Mouse (Mus musculus) spleen, adult 2 months (tissue): ENCODE data around the gene Manbal. TPM values are rescaled to one million over a fixed set of nuclear protein-coding genes. Genes with fewer than 3 reads are reported as not detected.

Experiments used
- DNase-seq, 2 experiments: peaks; one replicate each; pipeline versions ENCODE4 v3.0.0 to v3.0.0-alpha.2; 2012 to 2021; ENCODE audit warnings: low spot score in 2 of 2, low read depth in 1 of 2
- H3K27ac ChIP-seq: fragments of 200-500 bp; 2 replicates; pipeline ENCODE4 v1.5.1; 2012; ENCODE audit warnings: low read length, inconsistent platforms; ENCODE audit not compliant: insufficient read depth
- H3K27me3 ChIP-seq: fragments of 200-500 bp; 2 replicates; pipeline ENCODE4 v1.6.1; 2012; ENCODE audit warnings: mild to moderate bottlenecking, moderate library complexity, low read length, inconsistent platforms; ENCODE audit not compliant: control insufficient read depth, insufficient read depth
- H3K36me3 ChIP-seq: fragments of 200-500 bp; 2 replicates; pipeline ENCODE4 v1.6.1; 2012; ENCODE audit warnings: mild to moderate bottlenecking, low read length, inconsistent platforms; ENCODE audit not compliant: control insufficient read depth, insufficient read depth
- H3K4me1 ChIP-seq: fragments of 200-500 bp; 2 replicates; pipeline ENCODE4 v1.6.1; 2011; ENCODE audit warnings: inconsistent platforms; ENCODE audit not compliant: control insufficient read depth, insufficient read depth, insufficient read length
- H3K4me3 ChIP-seq: fragments of 200-500 bp; 2 replicates; pipeline ENCODE4 v1.5.1; 2011; ENCODE audit warnings: mild to moderate bottlenecking, inconsistent platforms; ENCODE audit not compliant: insufficient read depth, insufficient read length; ENCODE audit errors: extremely low read depth
- CTCF ChIP-seq: fragments of 200-500 bp; IDR thresholded peaks from 2 replicates; pipeline ENCODE4 v1.5.1; 2011; ENCODE audit warnings: mild to moderate bottlenecking, inconsistent platforms; ENCODE audit not compliant: insufficient read depth, insufficient read length, insufficient replicate concordance; ENCODE audit errors: extremely low read depth
- POLR2A ChIP-seq: fragments of 200-500 bp; IDR thresholded peaks from 2 replicates; pipeline ENCODE4 v1.6.1; 2011; ENCODE audit warnings: low read depth, low read length, inconsistent platforms
- WGBS: fragments of 180-500 bp; shearing (Covaris S2); methylation state at CpG from one replicate; pipeline ENCODE4 v1.1.7; 2018; 5-methylcytosine and 5-hydroxymethylcytosine counted together
- polyA plus RNA-seq: library from polyadenylated mRNA; depleted of rRNA; stranded (reverse); fragments of >200 nt; gene quantifications from 2 replicates; pipeline ENCODE4 v1.2.3, GENCODE M21; 2012

Manbal gene
- polyA plus RNA-seq, 1 experiment = 54.8 TPM

DNA sequence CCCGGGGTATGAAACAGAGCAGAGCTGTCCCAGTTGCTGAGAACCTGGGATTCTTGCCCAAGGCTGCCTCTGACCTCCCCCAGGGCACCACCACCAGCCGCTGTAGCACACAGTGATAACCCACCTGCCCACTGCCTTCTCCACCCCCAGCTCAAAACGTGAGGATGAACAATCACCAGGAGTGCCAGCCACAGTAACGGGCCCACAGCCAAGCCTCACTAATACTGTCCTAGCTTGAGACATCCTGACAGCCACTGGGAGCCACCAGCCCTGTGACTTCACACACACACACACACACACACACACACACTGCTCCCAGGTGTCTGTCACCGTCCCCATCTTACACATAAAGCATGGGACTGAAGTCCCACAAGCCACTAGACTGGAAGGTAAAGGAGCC lies 28.0 kb downstream of the Manbal start:
- Histone ChIP-seq H3K4me3 (no peak overlapping the region), H3K36me3 (peaks cover 9% of the 10 kb centered on the region), H3K27me3 (no peaks in the 10 kb centered on the region), H3K4me1 (peaks cover 22% of the 10 kb centered on the region; the same call in 1 of the 2 replicates), H3K27ac (peak overlapping the region; percentile 48)
- DNase-seq = no peak
- TF ChIP-seq POLR2A = no peak
- TF ChIP-seq CTCF = no peak
- 45% methylated on average over 5 of the region's 5 CpGs for WGBS

DNA sequence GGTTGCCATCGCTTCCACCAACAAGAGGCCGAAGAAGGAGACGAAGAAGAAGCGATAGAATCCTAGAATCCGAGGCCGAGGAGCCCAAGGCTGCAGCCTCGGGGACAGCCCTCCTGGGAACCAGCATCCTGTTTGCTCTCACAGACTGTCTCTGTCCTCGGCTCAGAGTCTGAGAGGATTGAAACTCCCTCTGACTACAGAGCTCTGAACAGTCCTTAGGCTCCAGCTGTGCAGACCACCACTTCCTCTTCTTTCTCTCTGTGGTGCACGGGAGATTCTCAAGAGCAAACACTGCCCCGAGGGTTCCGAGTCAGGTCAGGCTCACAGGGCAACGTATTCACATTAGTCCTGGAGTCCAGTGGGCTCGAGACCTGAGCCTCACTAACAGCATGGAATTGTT lies 28.6 kb downstream of the Manbal start:
- peak; percentile 11 to 37 for DNase-seq
- Histone ChIP-seq H3K4me3 (no peak overlapping the region), H3K27ac (peak overlapping the region; percentile 48), H3K36me3 (peaks cover 9% of the 10 kb centered on the region), H3K27me3 (no peaks in the 10 kb centered on the region), H3K4me1 (peaks cover 23% of the 10 kb centered on the region; the same call in 1 of the 2 replicates)
- TF ChIP-seq CTCF = no peak
- TF ChIP-seq POLR2A = no peak
- 14% methylated on average over 13 of the region's 13 CpGs for WGBS

DNA sequence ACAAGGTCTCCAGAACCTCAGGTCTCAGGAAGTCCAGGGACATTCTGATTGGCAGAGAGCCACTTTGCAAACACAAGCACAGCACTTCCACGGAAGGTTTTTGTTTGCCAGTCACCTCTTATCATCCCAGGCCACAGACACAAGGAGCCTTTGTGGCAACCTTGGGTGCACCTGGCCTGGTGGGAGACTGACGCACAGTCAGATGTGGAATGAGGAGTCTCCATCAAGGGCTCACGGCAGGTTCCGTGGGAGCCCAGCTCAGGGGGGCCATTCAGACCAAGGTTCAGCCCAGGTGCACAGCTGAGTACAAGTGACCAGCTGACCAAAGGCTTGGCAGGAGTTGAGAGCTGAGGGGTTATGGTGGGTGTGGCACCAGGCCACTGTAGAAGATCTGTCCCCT lies 30.0 kb downstream of the Manbal start:
- no peak overlapping the region for H3K4me3 ChIP-seq
- H3K4me1 ChIP-seq = peaks cover 23% of the 10 kb centered on the region; the same call in 1 of the 2 replicates
- peaks cover 7% of the 10 kb centered on the region for H3K36me3 ChIP-seq
- no peak for TF ChIP-seq CTCF
- WGBS = 90% methylated on average over 4 of the region's 4 CpGs
- H3K27me3 ChIP-seq = no peaks in the 10 kb centered on the region
- H3K27ac ChIP-seq = no peak overlapping the region
- DNase-seq = no peak

DNA sequence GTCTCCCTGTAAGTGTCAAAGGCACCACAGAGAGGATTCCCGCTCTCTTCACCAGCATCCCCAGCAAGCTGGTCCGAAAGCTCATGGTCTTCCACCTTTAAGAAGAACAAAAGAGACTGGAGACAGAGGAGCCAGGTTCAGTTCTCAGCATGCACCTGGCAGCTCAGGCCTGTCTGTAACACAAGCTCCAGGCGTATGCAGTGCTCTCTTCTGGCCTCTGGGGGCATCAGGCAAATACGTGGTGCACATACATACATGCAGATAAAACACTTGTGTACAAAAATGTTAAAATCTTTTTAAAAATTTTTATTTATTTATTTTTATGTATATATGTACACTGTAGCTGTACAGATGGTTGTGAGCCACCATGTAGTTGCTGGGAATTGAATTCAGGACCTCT lies 31.1 kb downstream of the Manbal start:
- Histone ChIP-seq H3K4me3 (no peak overlapping the region), H3K4me1 (peaks cover 23% of the 10 kb centered on the region; the same call in 1 of the 2 replicates), H3K27ac (no peak overlapping the region), H3K36me3 (peaks cover 7% of the 10 kb centered on the region), H3K27me3 (no peaks in the 10 kb centered on the region)
- no peak for DNase-seq
- WGBS = 94% methylated on average over 4 of the region's 4 CpGs
- TF ChIP-seq POLR2A (no peak), CTCF (no peak)

DNA sequence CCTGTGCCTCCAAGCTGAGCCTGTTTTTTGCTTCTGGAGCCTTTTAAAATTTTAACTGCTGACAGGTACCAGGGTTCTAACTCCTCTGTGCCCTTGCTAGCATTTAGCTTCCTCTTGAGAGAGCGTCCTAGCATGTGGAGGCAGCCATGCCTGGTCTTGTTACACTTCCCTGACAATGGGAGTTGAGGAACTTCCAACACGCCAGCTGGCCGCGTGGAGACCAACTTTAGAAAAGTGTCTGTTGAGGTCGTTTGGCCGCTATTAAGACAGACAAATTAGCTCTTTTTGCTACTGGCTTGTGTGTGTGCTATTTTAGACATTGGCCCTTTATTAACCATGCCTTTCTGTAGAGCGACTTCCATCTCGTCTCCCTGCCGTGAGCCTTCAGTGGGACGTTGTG lies 32.4 kb downstream of the Manbal start:
- Histone ChIP-seq H3K36me3 (peaks cover 7% of the 10 kb centered on the region), H3K27ac (no peak overlapping the region), H3K4me1 (peaks cover 23% of the 10 kb centered on the region; the same call in 1 of the 2 replicates), H3K4me3 (no peak overlapping the region), H3K27me3 (no peaks in the 10 kb centered on the region)
- no peak for TF ChIP-seq CTCF
- TF ChIP-seq POLR2A = no peak
- DNase-seq = no peak
- 79% methylated on average over 10 of the region's 10 CpGs for WGBS

DNA sequence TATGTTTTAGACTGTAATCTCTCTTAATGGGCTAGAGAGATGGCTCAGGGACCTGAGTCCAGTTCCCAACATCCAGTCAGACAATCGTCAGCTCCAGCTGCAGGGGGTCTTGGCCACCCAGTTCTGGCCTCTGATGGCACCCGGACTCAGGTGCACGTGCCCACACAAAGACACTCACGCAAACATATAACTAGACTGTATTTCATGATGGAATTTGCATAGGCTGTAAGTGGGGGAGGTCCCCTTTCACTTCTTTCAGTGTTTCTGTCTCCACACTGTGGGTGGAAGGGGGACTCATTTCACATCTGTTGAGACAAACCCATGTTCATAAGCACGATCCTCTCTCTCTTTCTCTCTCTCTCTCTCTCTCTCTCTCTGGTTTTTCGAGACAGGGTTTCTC lies 33.1 kb downstream of the Manbal start:
- 61% methylated on average over 6 of the region's 6 CpGs for WGBS
- TF ChIP-seq POLR2A (no peak), CTCF (no peak)
- H3K27ac ChIP-seq = no peak overlapping the region

DNA sequence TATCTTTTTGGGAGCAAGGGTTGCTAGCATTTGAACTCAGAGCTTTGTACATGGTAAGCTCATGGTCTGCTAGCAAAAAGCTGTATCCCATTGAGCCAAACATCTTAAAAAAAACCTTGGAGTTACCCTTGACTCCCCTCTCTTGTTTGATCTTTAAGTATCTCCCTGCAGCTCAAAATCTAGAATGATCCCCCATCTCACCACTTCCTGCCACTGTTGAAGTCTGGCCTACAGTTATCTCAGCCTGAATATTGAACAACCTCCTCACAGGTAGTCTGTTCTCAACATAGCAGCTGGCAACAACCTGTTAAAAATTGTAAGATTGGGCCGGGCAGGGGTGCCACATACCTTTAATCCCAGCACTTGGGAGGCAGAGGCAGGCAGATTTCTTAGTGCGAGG lies 33.9 kb downstream of the Manbal start:
- 85% methylated on average over 2 of the region's 2 CpGs for WGBS
- Histone ChIP-seq H3K4me1 (peaks cover 13% of the 10 kb centered on the region; the same call in 1 of the 2 replicates), H3K27ac (no peak overlapping the region), H3K4me3 (no peak overlapping the region), H3K36me3 (peaks cover 5% of the 10 kb centered on the region), H3K27me3 (no peaks in the 10 kb centered on the region)
- TF ChIP-seq CTCF (no peak), POLR2A (no peak)
- DNase-seq = no peak

More for the DNA sequence above, 33.1 kb downstream of the Manbal start:
- no peak for DNase-seq
- no peaks in the 10 kb centered on the region for H3K27me3 ChIP-seq
- H3K36me3 ChIP-seq = peaks cover 7% of the 10 kb centered on the region
- H3K4me1 ChIP-seq = peaks cover 18% of the 10 kb centered on the region; the same call in 1 of the 2 replicates
- no peak overlapping the region for H3K4me3 ChIP-seq
